Mouse (Mus musculus): ENCODE results near the gene Ccnjl.

Gene Ccnjl

DNA sequence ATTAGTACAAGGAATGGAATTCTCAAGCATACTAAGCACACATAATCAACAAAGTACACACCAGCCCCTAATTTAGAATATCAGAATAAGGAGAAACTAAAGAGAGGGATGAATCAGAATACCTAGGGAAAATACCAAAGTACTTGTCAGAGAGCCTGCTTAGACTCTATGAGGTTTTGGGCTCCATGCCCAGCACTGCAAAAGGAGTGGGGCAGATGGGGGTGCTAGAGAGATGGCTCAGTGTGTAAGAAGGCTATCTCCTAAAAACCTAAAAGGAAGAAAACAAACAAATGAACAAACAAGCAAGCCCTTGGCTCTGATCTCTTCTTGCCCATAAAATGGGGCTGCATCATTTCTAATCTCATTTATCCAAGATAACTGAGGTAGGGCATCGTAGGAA lies 95.8 kb downstream of the Ccnjl start:
- no peak for DNase-seq (ENCODE audit: low read depth, low spot score)

DNA sequence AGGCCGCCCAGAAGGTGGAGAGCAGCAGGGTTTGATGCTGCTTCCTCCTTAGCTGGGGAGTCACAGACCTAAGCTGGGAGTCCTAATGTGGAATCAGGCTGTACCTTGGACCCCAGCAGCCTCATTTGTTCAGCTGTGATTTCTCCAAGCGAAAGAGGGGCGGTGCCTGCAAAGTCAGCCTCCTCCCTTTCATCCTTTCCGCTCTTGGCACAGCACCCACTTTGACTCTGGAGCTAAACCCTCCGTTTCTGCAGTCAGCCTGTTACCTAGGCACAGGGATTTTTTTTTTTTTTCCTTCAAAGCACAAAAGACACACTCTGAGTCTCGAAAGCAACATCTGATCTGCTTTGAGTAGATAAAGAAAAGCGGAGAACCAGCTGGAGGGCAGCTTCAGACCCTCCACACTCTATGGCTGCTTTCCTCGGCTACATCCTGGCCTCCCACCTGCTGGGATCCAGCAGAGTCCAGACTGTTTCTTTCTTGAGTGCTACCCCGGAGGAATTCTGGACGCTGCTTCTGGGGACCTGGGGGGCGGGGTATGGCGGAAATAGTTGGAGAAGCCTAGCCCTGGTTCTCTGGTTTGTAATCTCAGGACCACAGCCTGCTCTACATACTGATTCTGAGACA lies 97.8 kb downstream of the Ccnjl start:
- peak; percentile 14 for DNase-seq (ENCODE audit: low read depth, low spot score)

DNA sequence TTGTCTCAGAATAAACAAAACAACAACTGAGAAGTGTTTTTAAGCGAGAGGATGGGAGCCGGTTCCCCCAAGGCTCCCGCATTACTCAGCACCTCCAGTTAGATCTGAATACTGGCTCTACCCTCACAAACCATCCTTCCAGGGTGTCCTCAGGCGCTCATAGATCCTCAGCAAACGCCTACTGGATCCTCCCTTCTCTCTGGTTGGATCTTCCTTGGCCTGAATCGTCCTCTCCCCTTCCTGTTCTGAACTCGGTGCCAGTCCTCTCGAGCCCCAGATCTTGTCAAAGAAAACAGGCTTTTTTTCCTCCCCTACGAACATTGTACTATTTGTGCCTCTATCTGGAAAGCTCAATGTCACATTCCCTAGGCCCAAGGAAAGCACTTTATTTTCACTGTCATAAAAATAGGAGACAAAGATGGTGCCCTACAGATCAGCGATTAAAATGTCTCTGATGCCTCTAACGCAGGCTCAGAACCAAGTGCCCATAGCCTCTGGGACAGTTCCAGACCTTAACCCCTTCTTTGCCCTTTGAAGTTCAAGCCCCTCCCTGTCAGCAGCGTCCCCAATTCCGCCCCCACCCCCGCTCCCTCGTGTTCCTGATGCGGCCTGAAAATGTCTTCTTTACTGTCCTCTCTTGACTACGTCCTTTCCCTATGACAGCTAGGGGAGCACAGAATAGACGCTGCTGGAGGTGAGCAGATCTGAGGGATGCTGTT lies 98.5 kb downstream of the Ccnjl start:
- DNase-seq (ENCODE audit: low read depth, low spot score), result no peak

DNA sequence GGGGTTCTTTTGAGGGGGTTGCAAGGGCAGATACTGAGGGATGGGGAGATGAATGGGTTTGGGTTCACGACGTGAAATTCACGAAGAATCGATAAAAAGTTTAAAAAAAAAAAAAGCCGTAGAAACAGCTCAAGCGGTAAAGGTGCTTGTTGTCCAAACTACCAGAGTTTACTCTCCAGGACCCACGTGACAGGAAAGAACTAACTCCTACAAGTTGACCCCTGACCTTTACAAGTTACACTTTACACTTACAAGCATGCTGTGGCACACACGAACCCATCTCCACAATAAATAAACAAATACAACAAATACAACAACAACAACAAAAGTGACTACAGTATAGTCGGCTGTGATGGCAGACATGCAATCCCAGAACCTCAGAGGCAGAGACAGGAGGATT lies 103.1 kb downstream of the Ccnjl start:
- no peak for DNase-seq (ENCODE audit: low read depth, low spot score)

DNA sequence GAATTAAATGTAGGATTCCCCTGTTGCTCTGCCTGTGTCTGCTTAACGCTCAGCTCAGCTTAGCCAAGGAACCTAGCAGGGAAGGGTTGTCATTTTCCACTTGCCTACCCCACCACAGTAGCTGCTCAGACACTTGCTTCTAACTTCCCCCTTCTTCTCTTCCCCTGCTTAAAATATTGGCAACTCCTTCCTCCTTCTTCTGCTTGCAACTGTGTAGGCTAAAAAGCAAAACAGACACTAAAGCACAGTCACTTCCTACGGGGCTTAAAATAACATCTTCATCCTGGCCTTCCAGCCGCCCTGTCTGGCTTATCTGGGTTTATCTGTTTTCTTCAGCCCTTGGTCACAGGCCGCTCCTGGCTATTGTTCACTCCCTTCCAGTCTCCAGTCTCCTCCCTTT lies 104.0 kb downstream of the Ccnjl start:
- no peak for DNase-seq (ENCODE audit: low read depth, low spot score)

DNA sequence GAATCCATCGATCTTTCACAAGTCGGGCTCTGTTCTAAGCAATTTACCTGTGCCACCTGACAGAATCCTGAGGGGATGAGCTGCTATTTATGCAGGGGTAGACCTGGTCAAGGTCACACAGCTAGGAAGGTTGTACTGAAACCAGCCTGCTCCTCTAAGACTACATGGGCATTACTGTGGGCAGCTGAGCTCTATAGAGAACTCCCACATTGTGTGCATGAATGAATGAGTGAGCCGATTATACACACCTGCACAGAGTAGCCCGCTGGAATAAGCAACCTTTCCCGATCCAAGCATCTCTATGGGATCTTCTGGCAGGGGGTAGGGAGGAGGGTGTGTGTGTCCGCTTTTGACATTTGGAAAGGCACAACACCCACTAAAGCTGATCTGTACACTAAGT lies 104.6 kb downstream of the Ccnjl start:
- DNase-seq (ENCODE audit: low read depth, low spot score), result no peak

DNA sequence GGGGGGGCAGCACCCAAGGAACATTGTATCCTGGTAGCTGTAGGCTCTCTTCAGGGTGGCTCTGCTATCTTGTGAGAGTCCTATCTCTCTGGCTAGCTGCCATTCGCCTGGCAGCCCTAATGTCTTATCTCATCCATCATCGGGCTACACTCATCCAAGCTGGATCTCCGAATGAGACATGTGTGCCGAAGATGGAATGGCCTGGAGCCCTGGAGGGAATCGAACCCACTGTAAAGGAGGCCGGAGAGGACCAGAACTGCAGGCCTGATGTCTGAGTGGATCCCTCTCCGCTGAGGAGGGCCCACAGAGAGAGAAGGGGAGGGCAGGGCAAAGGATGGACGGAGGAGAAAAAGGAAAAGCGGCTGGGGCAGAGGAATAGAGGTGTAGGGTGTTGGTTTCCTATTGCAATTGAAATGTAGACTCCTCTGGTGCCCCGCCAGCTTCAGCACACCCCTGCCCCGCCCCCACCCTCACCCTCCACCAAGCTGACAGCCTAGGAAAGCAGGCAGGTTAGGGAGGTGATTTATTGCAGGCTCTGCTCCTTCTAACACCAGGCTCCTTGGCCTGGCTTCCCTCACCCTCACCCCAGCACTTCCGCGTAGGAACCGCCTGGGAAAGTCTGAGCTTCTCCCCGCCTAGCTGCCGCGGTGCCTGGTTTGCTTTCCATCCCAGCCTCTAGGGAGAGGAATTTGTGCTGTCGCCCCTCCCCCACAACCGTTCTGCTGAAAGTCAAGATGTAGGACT lies 105.2 kb downstream of the Ccnjl start:
- DNase-seq (ENCODE audit: low read depth, low spot score), result peak; percentile 93
